Mouse (Mus musculus): ENCODE measurements around the gene Slc7a9. TPM values are rescaled to one million over a fixed set of nuclear protein-coding genes. Genes with fewer than 3 reads are reported as not detected.

Slc7a9 gene
- not detected in 2 replicates for polyA plus RNA-seq (2014; fragmentation: Nextera tagmentation; extraction: Ambion mirVana)

DNA sequence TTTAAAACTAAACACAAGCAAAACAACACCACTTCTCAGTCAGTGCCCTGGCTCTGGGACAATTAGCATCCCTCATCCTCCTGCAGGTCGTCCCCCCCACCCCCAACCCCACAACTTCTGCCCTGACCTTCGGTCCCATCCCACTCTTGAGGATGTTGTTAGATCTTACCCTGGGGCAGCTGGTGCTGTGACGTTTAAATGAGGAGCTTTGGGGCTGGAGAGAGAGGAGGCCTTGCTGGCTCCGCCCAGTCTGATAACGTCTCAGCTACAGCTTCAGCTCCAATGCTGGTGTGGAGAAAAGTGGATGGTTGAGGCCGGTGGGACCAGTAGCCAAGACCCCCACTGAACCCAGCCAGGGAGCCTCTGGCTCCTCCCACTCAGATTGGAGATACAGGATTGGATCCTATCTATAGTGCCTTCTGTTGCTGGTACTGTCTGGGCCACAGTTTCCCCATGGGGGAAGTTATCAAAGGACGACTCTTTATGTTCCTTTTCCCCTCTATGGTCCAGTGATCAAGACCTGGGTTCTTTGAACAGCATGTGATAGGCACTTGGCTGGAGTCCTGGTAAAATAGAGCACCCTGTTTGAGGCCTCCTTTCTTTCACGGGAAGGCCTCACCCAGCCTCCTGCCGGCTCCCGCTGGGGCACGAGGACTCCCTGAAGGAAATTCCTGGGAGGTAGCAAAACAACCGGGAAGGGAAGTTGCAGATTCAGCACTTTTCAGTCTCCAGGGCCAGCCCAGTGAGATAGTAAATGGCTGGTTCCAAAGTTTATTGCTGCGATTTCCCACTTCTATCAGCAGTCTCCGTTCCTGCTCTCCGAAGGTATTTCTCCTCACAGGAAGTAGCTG, at the start of gene Slc7a9:
Slc7a9 (plus strand) TSS at position 801 of the 851 bp plus-strand sequence.
- Histone ChIP-seq H3K9ac (ENCODE audit: low read length) (no peak within 1 kb of the TSS), H3K9me3 (ENCODE audit: control insufficient read depth, low read length) (no peaks in the 10 kb centered on the region), H3K27ac (ENCODE audit: low read depth, low read length) (no peak within 1 kb of the TSS), H3K4me1 (ENCODE audit: control insufficient read depth, insufficient read depth, low read length) (no peaks in the 10 kb centered on the region), H3K36me3 (ENCODE audit: control insufficient read depth, insufficient read depth, low read length) (no peaks in the 10 kb centered on the region), H3K4me2 (ENCODE audit: low read depth) (no peak within 1 kb of the TSS), H3K27me3 (ENCODE audit: control insufficient read depth, insufficient read depth, low read length) (no peaks in the 10 kb centered on the region), H3K4me3 (ENCODE audit: low read depth, low read length) (no peak within 1 kb of the TSS)
- WGBS: 27% methylated on average over 15 of the region's 15 CpGs
- no peak for ATAC-seq (ENCODE audit: insufficient read depth, low FRiP score, low TSS enrichment)
- DNase-seq (ENCODE audit: low spot score): no peak

- peaks cover under 1% of the 10 kb centered on the region for H3K4me1 ChIP-seq (ENCODE audit: control insufficient read depth, insufficient read depth, low read length)
- no peak overlapping the region for H3K9ac ChIP-seq (ENCODE audit: low read length)
- H3K4me3 ChIP-seq (ENCODE audit: low read depth, low read length): no peak overlapping the region
- H3K27ac ChIP-seq (ENCODE audit: low read depth, low read length): no peak overlapping the region
- H3K9me3 ChIP-seq (ENCODE audit: control insufficient read depth, low read length): no peaks in the 10 kb centered on the region
- ATAC-seq (ENCODE audit: insufficient read depth, low FRiP score, low TSS enrichment) (no peak), DNase-seq (ENCODE audit: low spot score) (no peak)
- 84% methylated on average over 4 of the region's 4 CpGs for WGBS
- no peak overlapping the region for H3K4me2 ChIP-seq (ENCODE audit: low read depth)
- peaks cover 17% of the 10 kb centered on the region for H3K36me3 ChIP-seq (ENCODE audit: control insufficient read depth, insufficient read depth, low read length)
- H3K27me3 ChIP-seq (ENCODE audit: control insufficient read depth, insufficient read depth, low read length): no peaks in the 10 kb centered on the region
Observed at GRCm38 (mm10) chr7:35401169-35401568, 47.4 kb upstream of the Slc7a9 start.

- Histone ChIP-seq H3K9me3 (ENCODE audit: control insufficient read depth, low read length) (no peaks in the 10 kb centered on the region), H3K27ac (ENCODE audit: low read depth, low read length) (no peak overlapping the region), H3K27me3 (ENCODE audit: control insufficient read depth, insufficient read depth, low read length) (no peaks in the 10 kb centered on the region), H3K4me2 (ENCODE audit: low read depth) (no peak overlapping the region), H3K9ac (ENCODE audit: low read length) (no peak overlapping the region), H3K4me3 (ENCODE audit: low read depth, low read length) (no peak overlapping the region), H3K4me1 (ENCODE audit: control insufficient read depth, insufficient read depth, low read length) (no peaks in the 10 kb centered on the region), H3K36me3 (ENCODE audit: control insufficient read depth, insufficient read depth, low read length) (peaks cover 3% of the 10 kb centered on the region)
- DNase-seq (ENCODE audit: low spot score) (no peak), ATAC-seq (ENCODE audit: insufficient read depth, low FRiP score, low TSS enrichment) (no peak)
- WGBS: 69% methylated on average over 5 of the region's 5 CpGs
Observed at GRCm38 (mm10) chr7:35415226-35415625, 33.4 kb upstream of the Slc7a9 start.

DNA sequence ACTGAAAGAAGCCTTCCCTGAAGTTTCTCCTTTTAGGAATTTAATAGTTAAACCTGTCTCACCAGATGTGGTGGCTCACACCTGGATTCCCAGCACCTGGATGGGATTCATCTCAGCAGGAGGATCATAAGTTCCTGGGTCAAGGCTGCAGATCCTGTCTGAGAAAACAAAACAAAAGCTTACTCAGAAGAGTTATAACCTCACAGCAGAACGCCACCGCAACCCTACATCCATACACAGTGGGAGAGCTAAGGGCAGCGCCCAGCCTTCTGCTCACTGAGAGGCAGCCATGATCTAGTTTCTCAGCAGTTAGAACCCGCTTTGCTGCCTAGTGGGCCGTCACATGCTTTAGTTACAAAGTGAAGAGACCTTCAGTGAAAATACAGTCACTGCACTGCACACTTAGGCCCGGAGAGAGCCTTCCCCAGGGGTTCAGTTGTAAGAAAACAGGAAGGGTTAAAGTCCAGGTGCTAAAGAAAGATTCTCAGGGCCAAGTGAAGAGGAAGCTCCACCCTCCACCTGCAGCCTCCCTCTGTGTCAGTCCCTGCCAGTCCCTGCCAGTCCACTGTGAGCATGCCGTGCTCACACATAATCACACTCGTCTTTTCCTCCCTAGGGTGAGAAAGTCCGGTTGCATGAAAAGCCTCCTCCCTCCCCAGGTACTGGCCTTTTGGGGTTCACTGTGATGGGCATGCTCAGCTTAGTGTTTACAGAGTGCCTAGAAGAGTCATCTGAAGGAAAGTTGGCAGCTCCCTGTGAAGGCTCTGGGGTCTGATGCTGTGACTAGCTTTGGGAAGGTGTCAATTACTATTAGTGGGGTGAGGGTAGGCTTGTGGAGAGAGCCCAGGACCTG, 32.6 kb upstream of the Slc7a9 start:
- H3K36me3 ChIP-seq (ENCODE audit: control insufficient read depth, insufficient read depth, low read length): peaks cover 3% of the 10 kb centered on the region; the same call in 1 of the 2 replicates
- H3K27me3 ChIP-seq (ENCODE audit: control insufficient read depth, insufficient read depth, low read length): no peaks in the 10 kb centered on the region
- no peaks in the 10 kb centered on the region for H3K9me3 ChIP-seq (ENCODE audit: control insufficient read depth, low read length)
- no peak overlapping the region for H3K4me3 ChIP-seq (ENCODE audit: low read depth, low read length)
- no peak overlapping the region for H3K9ac ChIP-seq (ENCODE audit: low read length)
- WGBS: 82% methylated on average over 9 of the region's 9 CpGs
- no peak overlapping the region for H3K4me2 ChIP-seq (ENCODE audit: low read depth)
- H3K27ac ChIP-seq (ENCODE audit: low read depth, low read length): no peak overlapping the region
- H3K4me1 ChIP-seq (ENCODE audit: control insufficient read depth, insufficient read depth, low read length): no peaks in the 10 kb centered on the region
- ATAC-seq (ENCODE audit: insufficient read depth, low FRiP score, low TSS enrichment) (no peak), DNase-seq (ENCODE audit: low spot score) (no peak)

GRCm38 (mm10) chr7:35416654-35416948, 32.0 kb upstream of the Slc7a9 start:
- no peak overlapping the region for H3K4me3 ChIP-seq (ENCODE audit: low read depth, low read length)
- DNase-seq (ENCODE audit: low spot score) (no peak), ATAC-seq (ENCODE audit: insufficient read depth, low FRiP score, low TSS enrichment) (no peak)
- no peaks in the 10 kb centered on the region for H3K4me1 ChIP-seq (ENCODE audit: control insufficient read depth, insufficient read depth, low read length)
- no peaks in the 10 kb centered on the region for H3K9me3 ChIP-seq (ENCODE audit: control insufficient read depth, low read length)
- no peak overlapping the region for H3K27ac ChIP-seq (ENCODE audit: low read depth, low read length)
- WGBS: 88% methylated on average over 5 of the region's 5 CpGs
- no peak overlapping the region for H3K9ac ChIP-seq (ENCODE audit: low read length)
- no peaks in the 10 kb centered on the region for H3K27me3 ChIP-seq (ENCODE audit: control insufficient read depth, insufficient read depth, low read length)
- H3K36me3 ChIP-seq (ENCODE audit: control insufficient read depth, insufficient read depth, low read length): peaks cover 3% of the 10 kb centered on the region
- H3K4me2 ChIP-seq (ENCODE audit: low read depth): no peak overlapping the region

DNA sequence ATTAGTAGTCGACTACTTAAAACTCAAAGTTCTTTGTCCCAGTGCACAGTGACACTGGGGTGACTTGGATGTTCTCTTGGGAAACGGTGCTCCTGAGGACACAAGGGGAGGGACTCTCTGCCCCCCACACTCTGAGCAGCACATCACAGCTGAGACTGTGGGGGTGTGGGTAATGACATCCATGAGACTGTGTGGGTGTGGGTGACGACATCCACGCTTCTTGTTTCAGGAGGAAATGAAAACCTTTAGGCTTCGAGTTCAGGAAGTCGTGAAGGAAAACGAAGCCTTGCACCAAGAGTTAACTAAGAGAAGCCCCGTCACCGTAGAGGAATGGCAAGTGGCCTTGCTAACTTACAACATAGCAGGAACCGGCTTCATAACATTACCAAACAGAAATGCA, 25.5 kb upstream of the Slc7a9 start:
- H3K4me1 ChIP-seq (ENCODE audit: control insufficient read depth, insufficient read depth, low read length): no peaks in the 10 kb centered on the region
- no peaks in the 10 kb centered on the region for H3K27me3 ChIP-seq (ENCODE audit: control insufficient read depth, insufficient read depth, low read length)
- H3K9me3 ChIP-seq (ENCODE audit: control insufficient read depth, low read length): no peaks in the 10 kb centered on the region
- WGBS: 94% methylated on average over 10 of the region's 10 CpGs
- no peak overlapping the region for H3K4me2 ChIP-seq (ENCODE audit: low read depth)
- H3K4me3 ChIP-seq (ENCODE audit: low read depth, low read length): no peak overlapping the region
- H3K36me3 ChIP-seq (ENCODE audit: control insufficient read depth, insufficient read depth, low read length): no peaks in the 10 kb centered on the region; the same call in none of the 2 replicates
- no peak for ATAC-seq (ENCODE audit: insufficient read depth, low FRiP score, low TSS enrichment)
- H3K27ac ChIP-seq (ENCODE audit: low read depth, low read length): no peak overlapping the region
- DNase-seq (ENCODE audit: low spot score): no peak
- H3K9ac ChIP-seq (ENCODE audit: low read length): no peak overlapping the region

DNA sequence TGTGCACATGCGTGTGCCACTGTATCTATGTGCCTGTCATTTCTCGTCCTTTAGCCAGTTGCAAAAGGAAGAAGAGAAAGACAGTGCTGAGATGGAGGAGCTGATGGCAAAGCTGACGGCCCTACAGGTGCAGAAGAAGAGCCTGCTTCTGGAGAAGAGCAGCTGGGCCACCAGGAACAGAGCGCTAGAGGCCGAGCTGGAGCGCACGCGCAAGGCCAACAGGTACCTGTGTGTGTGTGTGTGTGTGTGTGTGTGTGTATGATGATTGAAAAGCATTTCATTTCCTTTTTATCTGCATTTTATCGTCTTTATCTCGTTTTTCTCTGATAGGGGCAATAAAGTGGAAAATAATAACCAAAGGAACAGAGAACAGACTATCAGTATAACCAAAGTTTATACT, 20.4 kb upstream of the Slc7a9 start:
- Histone ChIP-seq H3K27me3 (ENCODE audit: control insufficient read depth, insufficient read depth, low read length) (no peaks in the 10 kb centered on the region), H3K36me3 (ENCODE audit: control insufficient read depth, insufficient read depth, low read length) (peaks cover 10% of the 10 kb centered on the region), H3K9ac (ENCODE audit: low read length) (no peak overlapping the region), H3K4me3 (ENCODE audit: low read depth, low read length) (no peak overlapping the region), H3K4me2 (ENCODE audit: low read depth) (no peak overlapping the region), H3K9me3 (ENCODE audit: control insufficient read depth, low read length) (no peaks in the 10 kb centered on the region), H3K4me1 (ENCODE audit: control insufficient read depth, insufficient read depth, low read length) (no peaks in the 10 kb centered on the region), H3K27ac (ENCODE audit: low read depth, low read length) (no peak overlapping the region)
- 92% methylated on average over 10 of the region's 10 CpGs for WGBS
- no peak for DNase-seq (ENCODE audit: low spot score)
- ATAC-seq (ENCODE audit: insufficient read depth, low FRiP score, low TSS enrichment): no peak

GRCm38 (mm10) chr7:35435266-35435665, 13.3 kb upstream of the Slc7a9 start:
- 83% methylated on average over 9 of the region's 9 CpGs for WGBS
- Histone ChIP-seq H3K9me3 (ENCODE audit: control insufficient read depth, low read length) (no peaks in the 10 kb centered on the region), H3K4me2 (ENCODE audit: low read depth) (no peak overlapping the region), H3K27ac (ENCODE audit: low read depth, low read length) (no peak overlapping the region), H3K36me3 (ENCODE audit: control insufficient read depth, insufficient read depth, low read length) (peaks cover 18% of the 10 kb centered on the region), H3K9ac (ENCODE audit: low read length) (no peak overlapping the region), H3K4me3 (ENCODE audit: low read depth, low read length) (no peak overlapping the region), H3K27me3 (ENCODE audit: control insufficient read depth, insufficient read depth, low read length) (no peaks in the 10 kb centered on the region), H3K4me1 (ENCODE audit: control insufficient read depth, insufficient read depth, low read length) (no peaks in the 10 kb centered on the region)
- ATAC-seq (ENCODE audit: insufficient read depth, low FRiP score, low TSS enrichment): no peak
- DNase-seq (ENCODE audit: low spot score): no peak
